Mouse (Mus musculus) layer of hippocampus, adult 6 months (tissue): ENCODE measurements around the gene Matn1. TPM values are rescaled to one million over a fixed set of nuclear protein-coding genes. Genes with fewer than 3 reads are reported as not detected.

Experiments used
- long read RNA-seq, 2 experiments: library from polyadenylated mRNA; unstranded; transcript quantifications; one replicate each; pipeline ENCODE4 v2.0.0; 2019 to 2020
- polyA plus RNA-seq: library from polyadenylated mRNA; unstranded; fragments of <200 nt; fragmentation: Nextera tagmentation; gene quantifications from 2 replicates; pipeline ENCODE4 v1.2.3, GENCODE M21; 2021

The Matn1 gene
- 0.15 and 0.34 TPM in 2 replicates for polyA plus RNA-seq
- long read RNA-seq, experiment 1, partial matches to known transcripts: 0 of 1 reads
- long read RNA-seq, experiment 1, other reads (novel, unspliced or antisense): 0 of 1 reads
- long read RNA-seq, experiment 2, partial matches to known transcripts: 0 of 2 reads
- long read RNA-seq, experiment 2, other reads (novel, unspliced or antisense): 1 of 2 reads

DNA sequence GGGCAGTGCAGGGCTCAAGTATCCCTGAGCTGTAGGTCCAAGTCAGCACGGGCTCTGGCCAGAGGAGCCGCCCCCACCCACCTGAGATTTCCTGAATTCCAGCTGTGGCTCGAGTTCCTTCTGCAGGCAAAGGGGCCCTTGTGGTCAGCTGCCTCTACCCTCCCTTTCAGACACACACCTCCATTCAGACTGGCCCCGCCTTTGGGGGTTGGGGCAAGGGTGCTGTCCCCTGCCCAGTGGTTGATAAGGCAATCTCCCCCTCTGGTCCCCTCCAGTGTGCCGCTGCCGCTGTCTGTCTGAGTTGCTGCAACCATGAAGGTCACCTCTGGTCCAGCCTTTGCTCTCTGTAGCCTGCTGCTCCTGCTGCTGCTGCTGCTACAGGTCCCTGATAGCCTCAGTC lies at the start of gene Matn1:
TSS of gene Matn1 (plus strand) at position 274 of the 400 bp plus-strand sequence.

DNA sequence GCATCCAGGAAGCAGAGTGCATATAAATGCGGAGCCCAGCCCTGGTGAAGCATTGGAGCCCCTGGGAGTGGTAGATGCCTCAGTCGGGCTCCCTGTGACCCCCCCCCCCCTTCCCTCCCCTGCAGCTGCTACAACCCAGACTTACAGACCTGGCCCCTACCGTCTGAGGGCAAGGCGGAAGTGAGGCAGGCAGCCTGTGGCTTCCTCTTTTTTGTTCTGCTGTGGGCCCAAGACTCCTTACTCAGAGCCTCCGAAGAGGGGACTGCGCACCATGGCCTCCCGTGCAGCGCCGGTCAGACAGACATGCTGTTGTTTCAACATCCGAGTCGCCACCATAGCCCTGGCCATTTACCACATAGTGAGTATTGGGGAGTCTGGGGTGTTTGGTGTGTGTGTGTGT lies 31.1 kb upstream of the Matn1 start, which contains the start of gene Laptm5:
TSS of gene Laptm5 (plus strand) at position 49 of the 400 bp plus-strand sequence.

Other genes with a start within 250 kb of the Matn1 start
- 39.9 and 63.4 TPM in 2 replicates for gene Sdc3, start 151.8 kb upstream of the Matn1 start, polyA plus RNA-seq
- gene Laptm5, start 31.3 kb upstream of the Matn1 start, polyA plus RNA-seq: 99.2 and 112 TPM in 2 replicates